Mouse (Mus musculus) forebrain, embryonic 15.5 days (tissue): ENCODE results near the gene Vti1a. TPM values are rescaled to one million over a fixed set of nuclear protein-coding genes. Genes with fewer than 3 reads are reported as not detected.

Source experiments
- ATAC-seq: fragments of 200-750 bp; cut with Nextera tagmentation; replicated peaks from 2 replicates; pipeline ENCODE4 v1.8.0; 2017; ENCODE audit warnings: mild to moderate bottlenecking, moderate TSS enrichment, moderate library complexity
- H3K27ac ChIP-seq: fragments of 300-500 bp; sonication (generic); replicated peaks from 2 replicates; pipeline ENCODE4 v1.5.1; 2015; ENCODE audit warnings: mild to moderate bottlenecking, inconsistent platforms
- H3K27me3 ChIP-seq: fragments of 300-500 bp; sonication (generic); 2 replicates; pipeline ENCODE4 v1.6.1; 2015; ENCODE audit warnings: inconsistent platforms
- H3K36me3 ChIP-seq: fragments of 300-500 bp; sonication (generic); 2 replicates; pipeline ENCODE4 v1.6.1; 2015; ENCODE audit warnings: mild to moderate bottlenecking, inconsistent platforms
- H3K4me1 ChIP-seq: fragments of 300-500 bp; sonication (generic); 2 replicates; pipeline ENCODE4 v1.6.1; 2015; ENCODE audit warnings: inconsistent platforms
- H3K4me2 ChIP-seq: fragments of 300-500 bp; sonication (generic); replicated peaks from 2 replicates; pipeline ENCODE4 v1.6.1; 2015; ENCODE audit warnings: mild to moderate bottlenecking, inconsistent platforms
- H3K4me3 ChIP-seq: fragments of 300-500 bp; sonication (generic); 2 replicates; pipeline ENCODE4 v1.5.1; 2015; ENCODE audit warnings: mild to moderate bottlenecking, inconsistent platforms
- H3K9ac ChIP-seq: fragments of 300-500 bp; sonication (generic); replicated peaks from 2 replicates; pipeline ENCODE4 v1.6.1; 2015; ENCODE audit warnings: mild to moderate bottlenecking, inconsistent platforms
- H3K9me3 ChIP-seq: fragments of 300-500 bp; sonication (generic); 2 replicates; pipeline ENCODE4 v1.6.1; 2016; ENCODE audit warnings: inconsistent platforms
- WGBS: fragments of 180-500 bp; shearing (Covaris S2); methylation state at CpG from one replicate; pipeline ENCODE4 v1.1.7; 2015; ENCODE audit warnings: mixed read lengths; 5-methylcytosine and 5-hydroxymethylcytosine counted together
- polyA plus RNA-seq: library from polyadenylated mRNA; unstranded; fragments of >200 nt; fragmentation: Nextera tagmentation; extraction: Ambion mirVana; gene quantifications from 2 replicates; pipeline ENCODE4 v1.2.1, GENCODE M21; 2015

Gene Vti1a
- polyA plus RNA-seq, 1 experiment from 2014 or later, result 29.7 TPM

- H3K36me3 ChIP-seq, result no peaks in the 10 kb centered on the region
- H3K27me3 ChIP-seq, result no peaks in the 10 kb centered on the region
- no peak overlapping the region for H3K4me3 ChIP-seq
- no peak overlapping the region for H3K4me2 ChIP-seq
- no peaks in the 10 kb centered on the region for H3K4me1 ChIP-seq
- no peak overlapping the region for H3K9ac ChIP-seq
- 92% methylated on average over 9 of the region's 9 CpGs for WGBS
- H3K9me3 ChIP-seq, result no peaks in the 10 kb centered on the region
- no peak overlapping the region for H3K27ac ChIP-seq
- ATAC-seq, result no peak
Observed at GRCm38 (mm10) chr19:55570520-55571296, 254.6 kb downstream of the Vti1a start.

- ATAC-seq, result no peak
- H3K4me2 ChIP-seq, result no peak overlapping the region
- no peaks in the 10 kb centered on the region for H3K36me3 ChIP-seq
- no peak overlapping the region for H3K9ac ChIP-seq
- WGBS, result 95% methylated on average over 8 of the region's 8 CpGs
- H3K27ac ChIP-seq, result no peak overlapping the region
- H3K27me3 ChIP-seq, result no peaks in the 10 kb centered on the region
- H3K4me3 ChIP-seq, result no peak overlapping the region
- H3K4me1 ChIP-seq, result no peaks in the 10 kb centered on the region
- no peaks in the 10 kb centered on the region for H3K9me3 ChIP-seq
Observed at GRCm38 (mm10) chr19:55571486-55571885, 255.4 kb downstream of the Vti1a start.

GRCm38 (mm10) chr19:55577306-55578042 is 261.4 kb downstream of the Vti1a start:
- ATAC-seq, result no peak
- H3K27me3 ChIP-seq, result no peaks in the 10 kb centered on the region
- H3K4me2 ChIP-seq, result no peak overlapping the region
- 67% methylated on average over 25 of the region's 25 CpGs for WGBS
- peaks cover 15% of the 10 kb centered on the region for H3K4me1 ChIP-seq
- H3K4me3 ChIP-seq, result no peak overlapping the region
- H3K9me3 ChIP-seq, result no peaks in the 10 kb centered on the region
- no peak overlapping the region for H3K9ac ChIP-seq
- H3K27ac ChIP-seq, result peak overlapping the region; percentile 29; the same call in 1 of the 2 replicates
- H3K36me3 ChIP-seq, result no peaks in the 10 kb centered on the region

DNA sequence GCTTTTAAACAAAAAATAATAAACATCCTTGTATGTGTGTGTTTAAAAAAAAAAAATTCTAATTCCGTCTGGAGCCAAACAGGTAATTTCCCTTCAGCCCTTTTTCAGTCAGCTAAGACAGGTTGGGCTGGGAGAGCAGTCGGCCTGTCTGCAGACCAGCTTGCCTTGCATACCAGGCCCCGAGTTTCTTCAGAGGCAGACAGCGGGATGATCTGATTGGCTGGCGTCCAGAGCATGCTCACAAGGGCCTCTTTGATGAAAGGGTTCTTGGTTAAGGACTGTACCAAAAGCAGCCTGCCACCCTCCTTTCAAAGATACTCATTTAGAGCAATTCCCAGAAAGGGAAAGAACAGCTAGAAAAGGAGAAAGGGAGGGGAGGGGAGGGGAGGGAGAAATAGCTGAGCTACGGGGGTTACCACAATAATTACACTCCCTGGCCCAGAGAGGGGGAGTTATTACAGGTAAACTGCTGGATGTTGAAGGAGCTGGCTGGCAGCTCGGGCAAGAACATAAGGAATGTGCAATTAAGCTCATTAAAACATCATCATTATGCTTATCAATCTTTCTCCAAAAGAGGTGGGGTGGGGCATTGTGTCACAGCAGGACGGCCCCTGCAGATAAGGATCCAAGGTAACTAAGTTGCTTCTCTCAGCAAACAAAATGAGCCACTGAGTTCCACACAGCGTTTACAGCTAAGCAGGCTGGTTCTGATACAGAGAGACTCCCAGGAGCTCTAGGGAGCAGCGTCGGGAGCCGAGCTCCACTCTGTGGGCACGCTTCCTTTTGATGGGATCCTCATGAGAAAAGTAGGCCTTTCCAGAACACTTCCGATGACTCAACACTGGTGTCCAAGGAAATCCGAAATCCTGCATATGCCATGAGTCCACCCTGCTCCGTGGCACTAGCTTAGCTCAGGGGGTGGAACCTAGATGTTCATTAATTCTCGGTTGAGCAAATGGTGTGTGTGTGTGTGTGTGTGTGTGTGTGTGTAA is 262.3 kb downstream of the Vti1a start:
- no peak overlapping the region for H3K9ac ChIP-seq
- no peaks in the 10 kb centered on the region for H3K9me3 ChIP-seq
- H3K4me2 ChIP-seq, result 0 out of 2 replicates have a peak overlapping the region, but pooled peaks have one; percentile 17

GRCm38 (mm10) chr19:55579310-55579709 is 263.2 kb downstream of the Vti1a start:
- Histone ChIP-seq H3K9me3 (no peaks in the 10 kb centered on the region), H3K4me2 (no peak overlapping the region), H3K4me3 (no peak overlapping the region), H3K27me3 (no peaks in the 10 kb centered on the region), H3K4me1 (peaks cover 17% of the 10 kb centered on the region), H3K27ac (no peak overlapping the region), H3K36me3 (no peaks in the 10 kb centered on the region), H3K9ac (no peak overlapping the region)
- WGBS, result 76% methylated on average over 4 of the region's 4 CpGs
- ATAC-seq, result no peak

More for the DNA sequence above, 262.3 kb downstream of the Vti1a start:
- Histone ChIP-seq H3K36me3 (no peaks in the 10 kb centered on the region), H3K4me3 (no peak overlapping the region), H3K27ac (peak overlapping the region; percentile 29), H3K4me1 (peaks cover 17% of the 10 kb centered on the region), H3K27me3 (no peaks in the 10 kb centered on the region)
- peak; percentile 91 for ATAC-seq
- 20% methylated on average over 17 of the region's 17 CpGs for WGBS

DNA sequence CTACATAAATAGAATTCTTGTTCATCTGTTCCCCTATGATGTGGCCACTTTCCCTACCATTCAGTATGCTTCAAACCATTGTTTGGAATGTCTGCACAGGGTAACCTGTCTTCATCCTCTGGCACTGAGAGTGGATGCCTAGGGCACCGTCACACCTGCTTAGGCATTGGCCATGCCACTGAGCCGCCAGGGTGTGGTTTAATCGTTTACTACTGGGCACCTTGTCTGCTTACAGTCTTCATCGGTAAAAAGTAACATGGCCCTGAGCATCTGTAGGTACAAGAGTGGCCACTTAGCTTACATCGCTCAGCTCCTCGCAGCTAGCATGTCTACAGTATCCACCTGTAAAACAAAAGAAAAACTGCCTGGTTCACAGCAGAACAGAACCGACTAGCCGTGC is 264.1 kb downstream of the Vti1a start:
- H3K9ac ChIP-seq, result no peak overlapping the region
- no peak overlapping the region for H3K4me2 ChIP-seq
- no peak for ATAC-seq
- no peak overlapping the region for H3K4me3 ChIP-seq
- WGBS, result 91% methylated on average over 8 of the region's 8 CpGs
- H3K36me3 ChIP-seq, result no peaks in the 10 kb centered on the region
- H3K9me3 ChIP-seq, result no peaks in the 10 kb centered on the region
- H3K27ac ChIP-seq, result no peak overlapping the region
- H3K27me3 ChIP-seq, result no peaks in the 10 kb centered on the region
- H3K4me1 ChIP-seq, result peaks cover 17% of the 10 kb centered on the region

DNA sequence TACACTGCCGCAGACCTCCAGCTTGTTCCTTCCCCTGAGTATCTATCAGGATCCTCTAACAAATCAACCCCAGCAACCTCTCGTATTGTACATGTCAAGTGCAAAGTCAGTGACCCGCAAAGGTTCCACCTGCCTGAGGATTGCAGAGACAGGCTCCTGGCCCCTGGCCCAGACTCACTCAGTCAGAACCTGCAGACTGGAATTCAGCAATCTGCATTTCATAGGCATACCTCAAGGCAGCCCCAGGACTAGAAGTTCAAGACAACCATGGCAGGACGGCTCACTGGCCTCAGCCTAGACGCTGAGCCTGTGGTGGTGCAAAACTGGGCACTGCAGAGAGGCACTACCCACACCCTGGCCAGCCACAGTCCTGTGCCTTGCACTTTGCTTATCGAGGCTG is 264.6 kb downstream of the Vti1a start:
- H3K4me2 ChIP-seq, result no peak overlapping the region
- H3K4me1 ChIP-seq, result peaks cover 17% of the 10 kb centered on the region
- no peak overlapping the region for H3K9ac ChIP-seq
- no peaks in the 10 kb centered on the region for H3K36me3 ChIP-seq
- no peak overlapping the region for H3K27ac ChIP-seq
- no peaks in the 10 kb centered on the region for H3K9me3 ChIP-seq
- 82% methylated on average over 6 of the region's 6 CpGs for WGBS
- no peaks in the 10 kb centered on the region for H3K27me3 ChIP-seq
- no peak for ATAC-seq
- H3K4me3 ChIP-seq, result no peak overlapping the region

- 20% methylated on average over 16 of the region's 16 CpGs for WGBS
- Histone ChIP-seq H3K4me2 (no peak overlapping the region), H3K4me3 (no peak overlapping the region), H3K27me3 (no peaks in the 10 kb centered on the region), H3K36me3 (no peaks in the 10 kb centered on the region), H3K9ac (no peak overlapping the region), H3K9me3 (no peaks in the 10 kb centered on the region), H3K4me1 (peaks cover 11% of the 10 kb centered on the region), H3K27ac (no peak overlapping the region)
- no peak for ATAC-seq
Observed at GRCm38 (mm10) chr19:55582896-55583653, 267.0 kb downstream of the Vti1a start.

GRCm38 (mm10) chr19:55585270-55586224 is 269.5 kb downstream of the Vti1a start:
- 86% methylated on average over 18 of the region's 18 CpGs for WGBS
- peaks cover 8% of the 10 kb centered on the region; the same call in 1 of the 2 replicates for H3K27me3 ChIP-seq
- H3K4me2 ChIP-seq, result no peak overlapping the region
- no peak overlapping the region for H3K27ac ChIP-seq
- no peak overlapping the region for H3K4me3 ChIP-seq
- no peak for ATAC-seq
- no peaks in the 10 kb centered on the region for H3K9me3 ChIP-seq
- H3K4me1 ChIP-seq, result peaks cover 12% of the 10 kb centered on the region
- H3K9ac ChIP-seq, result no peak overlapping the region
- no peaks in the 10 kb centered on the region for H3K36me3 ChIP-seq

- H3K27me3 ChIP-seq, result peaks cover 8% of the 10 kb centered on the region; the same call in 1 of the 2 replicates
- no peaks in the 10 kb centered on the region for H3K9me3 ChIP-seq
- H3K36me3 ChIP-seq, result no peaks in the 10 kb centered on the region
- peaks cover 13% of the 10 kb centered on the region for H3K4me1 ChIP-seq
- no peak overlapping the region for H3K4me3 ChIP-seq
- ATAC-seq, result no peak
- H3K4me2 ChIP-seq, result no peak overlapping the region
- no peak overlapping the region for H3K9ac ChIP-seq
- H3K27ac ChIP-seq, result no peak overlapping the region
- 76% methylated on average over 14 of the region's 14 CpGs for WGBS
Observed at GRCm38 (mm10) chr19:55587638-55588421, 271.7 kb downstream of the Vti1a start.
